Mouse (Mus musculus): ENCODE results near the gene Ttc30a2. TPM values are rescaled to one million over a fixed set of nuclear protein-coding genes. Genes with fewer than 3 reads are reported as not detected.
"Not testable (repeated sequence)": the region's sequence is repeated elsewhere in the genome, so short reads cannot be mapped to it uniquely, and the experiment has no call there.

Gene Ttc30a2
- polyA plus RNA-seq (2011; ENCODE audit: insufficient read depth, insufficient read length, low read depth, missing spikeins), result not detected in 2 replicates

DNA sequence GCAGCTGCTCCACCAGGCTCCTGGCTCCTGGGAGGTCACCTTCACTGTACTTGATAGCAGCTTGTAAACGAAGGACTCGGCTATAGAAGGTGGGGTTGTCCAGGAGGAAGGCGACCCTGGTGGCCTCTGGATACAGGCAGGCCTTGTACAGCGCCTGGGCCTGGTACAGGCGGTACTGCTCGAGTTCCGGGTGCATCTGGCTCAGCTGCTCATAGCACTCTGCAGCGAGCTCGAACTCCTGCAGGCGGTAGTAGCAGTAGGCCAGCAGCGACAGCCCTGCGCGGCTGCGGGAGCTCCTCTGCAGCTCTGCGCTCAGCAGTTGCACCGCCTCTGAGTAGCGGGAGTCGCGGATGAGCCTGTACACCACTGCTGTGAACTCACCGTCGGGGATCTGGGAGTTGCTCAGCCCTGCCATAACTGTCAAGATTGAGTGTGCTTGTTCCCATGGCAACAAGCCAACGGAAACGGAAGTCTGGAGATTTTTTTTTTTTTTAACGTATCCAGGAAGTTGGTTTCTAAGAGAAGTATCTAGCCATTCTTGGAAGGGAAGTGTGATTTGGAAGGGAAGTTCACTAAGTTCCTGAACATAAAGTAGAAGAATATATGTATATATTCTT is at the start of gene Ttc30a2:
Gene Ttc30a2, minus strand, starts transcription at position 419 of the 617 bp plus-strand sequence.
- H3K27ac ChIP-seq (ENCODE audit: insufficient read depth, low read length); H3K9ac ChIP-seq (ENCODE audit: low read depth, poor library complexity, severe bottlenecking); H3K27me3 ChIP-seq (ENCODE audit: control insufficient read depth, insufficient read depth, low read length, poor library complexity, severe bottlenecking); H3K9me3 ChIP-seq (replicated peaks; ENCODE audit: control insufficient read depth, insufficient read depth, low read length, poor library complexity, severe bottlenecking); H3K4me1 ChIP-seq (ENCODE audit: control insufficient read depth, insufficient read depth, low read length); H3K36me3 ChIP-seq (ENCODE audit: control insufficient read depth, insufficient read depth, low read length, poor library complexity, severe bottlenecking): not testable (repeated sequence)
- H3K4me3 ChIP-seq (ENCODE audit: low read depth, low read length), result peak within 1 kb of the TSS; percentile 43; the same call in 1 of the 2 replicates

DNA sequence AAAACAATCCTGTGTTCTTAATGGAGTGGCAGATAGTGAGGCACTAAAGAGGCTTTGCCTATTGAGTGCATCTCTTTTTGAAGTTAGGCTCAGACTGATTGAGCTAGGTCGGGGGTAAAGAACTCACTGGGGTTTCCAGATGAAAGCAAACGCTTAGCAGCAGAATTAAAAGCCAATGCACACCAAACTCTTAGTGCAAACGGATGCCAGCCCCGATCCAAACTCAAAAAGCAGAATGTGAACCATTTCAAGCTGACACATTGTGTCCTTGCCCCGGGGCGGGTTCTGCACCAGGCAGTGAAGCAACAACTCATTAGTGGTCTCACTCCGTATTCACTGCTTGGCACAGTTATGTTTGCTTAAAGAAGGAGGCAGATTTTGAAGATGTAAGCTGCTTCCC is 38.9 kb upstream of the Ttc30a2 start:
- Histone ChIP-seq H3K27me3 (ENCODE audit: control insufficient read depth, insufficient read depth, low read length, poor library complexity, severe bottlenecking) (no peaks in the 10 kb centered on the region), H3K27ac (ENCODE audit: insufficient read depth, low read length) (no peak overlapping the region), H3K4me3 (ENCODE audit: low read depth, low read length) (no peak overlapping the region), H3K36me3 (ENCODE audit: control insufficient read depth, insufficient read depth, low read length, poor library complexity, severe bottlenecking) (no peaks in the 10 kb centered on the region), H3K4me1 (ENCODE audit: control insufficient read depth, insufficient read depth, low read length) (no peaks in the 10 kb centered on the region), H3K9ac (ENCODE audit: low read depth, poor library complexity, severe bottlenecking) (no peak overlapping the region), H3K9me3 (replicated peaks; ENCODE audit: control insufficient read depth, insufficient read depth, low read length, poor library complexity, severe bottlenecking) (no peaks in the 10 kb centered on the region)
- TF ChIP-seq CTCF (IDR thresholded peaks at IDR 0.05; ENCODE audit: low read depth, low read length) (no peak), POLR2A (IDR thresholded peaks at IDR 0.05; ENCODE audit: insufficient read depth, low read length) (no peak), EP300 (IDR thresholded peaks at IDR 0.05; ENCODE audit: insufficient read depth, low read depth, low read length) (no peak)

DNA sequence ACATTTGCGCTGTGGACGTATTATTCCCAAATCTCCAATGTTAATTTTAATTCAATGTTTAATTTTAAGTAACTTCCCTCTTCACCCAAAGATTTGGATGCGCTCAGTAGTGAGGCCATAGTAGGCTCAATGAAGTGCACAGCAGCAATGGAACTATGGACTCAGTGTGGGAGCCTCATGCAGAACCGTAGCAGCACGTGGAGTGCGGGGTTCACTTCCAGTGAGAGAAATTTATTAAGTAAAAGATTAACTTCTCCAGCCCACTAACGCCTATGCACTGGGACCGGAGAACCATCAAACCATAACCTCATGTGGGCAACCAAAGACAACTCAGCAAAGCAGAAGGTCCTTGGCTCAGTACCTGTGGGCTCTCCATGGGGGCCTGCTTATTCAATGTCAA is 38.2 kb upstream of the Ttc30a2 start:
- no peak for TF ChIP-seq CTCF (IDR thresholded peaks at IDR 0.05; ENCODE audit: low read depth, low read length)
- no peak for TF ChIP-seq EP300 (IDR thresholded peaks at IDR 0.05; ENCODE audit: insufficient read depth, low read depth, low read length)
- no peak for TF ChIP-seq POLR2A (IDR thresholded peaks at IDR 0.05; ENCODE audit: insufficient read depth, low read length)
- no peaks in the 10 kb centered on the region for H3K36me3 ChIP-seq (ENCODE audit: control insufficient read depth, insufficient read depth, low read length, poor library complexity, severe bottlenecking)
- no peak overlapping the region for H3K4me3 ChIP-seq (ENCODE audit: low read depth, low read length)
- no peaks in the 10 kb centered on the region for H3K27me3 ChIP-seq (ENCODE audit: control insufficient read depth, insufficient read depth, low read length, poor library complexity, severe bottlenecking)
- H3K9ac ChIP-seq (ENCODE audit: low read depth, poor library complexity, severe bottlenecking), result no peak overlapping the region
- no peaks in the 10 kb centered on the region for H3K9me3 ChIP-seq (replicated peaks; ENCODE audit: control insufficient read depth, insufficient read depth, low read length, poor library complexity, severe bottlenecking)
- H3K27ac ChIP-seq (ENCODE audit: insufficient read depth, low read length), result no peak overlapping the region
- H3K4me1 ChIP-seq (ENCODE audit: control insufficient read depth, insufficient read depth, low read length), result no peaks in the 10 kb centered on the region

DNA sequence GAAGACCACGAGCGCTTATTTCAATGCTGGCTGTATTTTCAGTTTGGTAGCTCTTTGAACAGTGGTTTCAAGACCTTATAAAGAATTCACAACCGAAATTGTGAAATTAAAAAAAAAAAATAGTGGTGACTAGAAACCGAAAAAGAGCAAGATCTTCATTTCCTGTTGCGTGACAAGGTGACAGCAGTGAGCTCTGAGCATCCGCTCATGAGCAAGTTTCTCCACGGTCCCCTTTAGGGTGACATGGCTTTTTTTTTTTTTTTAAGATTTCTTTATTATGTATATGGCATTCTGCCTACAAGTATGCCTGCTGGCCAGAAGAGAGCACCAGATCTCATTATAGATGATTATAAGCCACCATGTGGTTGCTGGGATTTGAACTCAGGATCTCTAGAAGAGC is 37.5 kb upstream of the Ttc30a2 start:
- H3K9ac ChIP-seq (ENCODE audit: low read depth, poor library complexity, severe bottlenecking), result no peak overlapping the region
- H3K36me3 ChIP-seq (ENCODE audit: control insufficient read depth, insufficient read depth, low read length, poor library complexity, severe bottlenecking), result no peaks in the 10 kb centered on the region
- no peaks in the 10 kb centered on the region for H3K4me1 ChIP-seq (ENCODE audit: control insufficient read depth, insufficient read depth, low read length)
- H3K9me3 ChIP-seq (replicated peaks; ENCODE audit: control insufficient read depth, insufficient read depth, low read length, poor library complexity, severe bottlenecking), result no peaks in the 10 kb centered on the region
- H3K27me3 ChIP-seq (ENCODE audit: control insufficient read depth, insufficient read depth, low read length, poor library complexity, severe bottlenecking), result no peaks in the 10 kb centered on the region
- no peak overlapping the region for H3K27ac ChIP-seq (ENCODE audit: insufficient read depth, low read length)
- TF ChIP-seq EP300 (IDR thresholded peaks at IDR 0.05; ENCODE audit: insufficient read depth, low read depth, low read length) (no peak), CTCF (IDR thresholded peaks at IDR 0.05; ENCODE audit: low read depth, low read length) (no peak), POLR2A (IDR thresholded peaks at IDR 0.05; ENCODE audit: insufficient read depth, low read length) (no peak)
- H3K4me3 ChIP-seq (ENCODE audit: low read depth, low read length), result no peak overlapping the region

DNA sequence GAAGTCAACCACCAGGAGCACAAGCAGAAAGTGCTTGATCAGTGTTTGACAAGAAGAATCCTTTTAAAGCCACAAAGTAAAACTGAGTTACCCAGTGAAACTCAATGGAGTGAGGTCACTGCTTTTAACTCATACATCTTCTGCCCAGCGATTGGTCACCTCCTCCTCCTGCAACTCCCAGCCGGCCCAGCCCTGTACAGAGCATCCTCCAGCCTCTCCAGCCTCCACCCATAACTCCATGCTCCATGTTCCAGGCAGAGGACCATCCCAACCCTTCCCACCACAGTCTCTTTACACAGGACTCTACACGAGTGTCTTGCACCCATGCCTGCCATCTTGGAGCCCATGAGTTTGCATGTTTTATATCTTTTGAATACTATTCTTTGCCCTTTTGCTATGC is 36.7 kb upstream of the Ttc30a2 start:
- no peaks in the 10 kb centered on the region for H3K9me3 ChIP-seq (replicated peaks; ENCODE audit: control insufficient read depth, insufficient read depth, low read length, poor library complexity, severe bottlenecking)
- TF ChIP-seq POLR2A (IDR thresholded peaks at IDR 0.05; ENCODE audit: insufficient read depth, low read length) (no peak), EP300 (IDR thresholded peaks at IDR 0.05; ENCODE audit: insufficient read depth, low read depth, low read length) (no peak), CTCF (IDR thresholded peaks at IDR 0.05; ENCODE audit: low read depth, low read length) (no peak)
- no peaks in the 10 kb centered on the region for H3K27me3 ChIP-seq (ENCODE audit: control insufficient read depth, insufficient read depth, low read length, poor library complexity, severe bottlenecking)
- no peak overlapping the region for H3K9ac ChIP-seq (ENCODE audit: low read depth, poor library complexity, severe bottlenecking)
- H3K4me1 ChIP-seq (ENCODE audit: control insufficient read depth, insufficient read depth, low read length), result no peaks in the 10 kb centered on the region
- H3K36me3 ChIP-seq (ENCODE audit: control insufficient read depth, insufficient read depth, low read length, poor library complexity, severe bottlenecking), result no peaks in the 10 kb centered on the region
- H3K27ac ChIP-seq (ENCODE audit: insufficient read depth, low read length), result no peak overlapping the region
- no peak overlapping the region for H3K4me3 ChIP-seq (ENCODE audit: low read depth, low read length)

DNA sequence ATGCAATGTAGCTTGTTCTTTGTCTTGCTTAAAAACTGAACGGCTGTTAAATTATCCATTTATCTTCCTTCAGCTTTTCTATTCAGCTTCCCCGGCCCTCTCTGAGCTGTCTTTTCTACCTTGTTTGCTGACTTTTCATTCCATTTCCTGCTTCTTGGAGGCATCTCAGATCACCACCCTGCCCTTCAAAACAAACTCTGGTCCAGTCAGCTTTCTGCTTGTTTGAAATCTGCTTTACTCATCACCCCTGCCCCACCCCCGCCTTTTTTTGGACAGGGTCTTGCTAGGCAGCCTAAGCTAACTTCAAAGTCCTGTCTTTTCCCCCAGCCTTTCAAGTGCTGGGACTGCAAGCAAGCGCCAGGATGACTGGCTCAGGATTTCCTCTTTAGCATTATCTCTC is 28.2 kb upstream of the Ttc30a2 start:
- TF ChIP-seq CTCF (IDR thresholded peaks at IDR 0.05; ENCODE audit: low read depth, low read length) (no peak), EP300 (IDR thresholded peaks at IDR 0.05; ENCODE audit: insufficient read depth, low read depth, low read length) (0 out of 2 replicates have a peak, but pooled peaks have one; percentile 6), POLR2A (IDR thresholded peaks at IDR 0.05; ENCODE audit: insufficient read depth, low read length) (no peak)
- no peak overlapping the region for H3K27ac ChIP-seq (ENCODE audit: insufficient read depth, low read length)
- no peak overlapping the region for H3K9ac ChIP-seq (ENCODE audit: low read depth, poor library complexity, severe bottlenecking)
- H3K4me3 ChIP-seq (ENCODE audit: low read depth, low read length), result no peak overlapping the region
- H3K36me3 ChIP-seq (ENCODE audit: control insufficient read depth, insufficient read depth, low read length, poor library complexity, severe bottlenecking), result no peaks in the 10 kb centered on the region
- H3K4me1 ChIP-seq (ENCODE audit: control insufficient read depth, insufficient read depth, low read length), result no peaks in the 10 kb centered on the region
- H3K27me3 ChIP-seq (ENCODE audit: control insufficient read depth, insufficient read depth, low read length, poor library complexity, severe bottlenecking), result no peaks in the 10 kb centered on the region
- H3K9me3 ChIP-seq (replicated peaks; ENCODE audit: control insufficient read depth, insufficient read depth, low read length, poor library complexity, severe bottlenecking), result no peaks in the 10 kb centered on the region

All from ES-Bruce4 (cell line).